Mouse (Mus musculus): ENCODE results near the gene Sdha. TPM values are rescaled to one million over a fixed set of nuclear protein-coding genes. Genes with fewer than 3 reads are reported as not detected.

Gene Sdha
- 100 to 1,000 TPM; 163 to 179 TPM for total RNA-seq (2021)

DNA sequence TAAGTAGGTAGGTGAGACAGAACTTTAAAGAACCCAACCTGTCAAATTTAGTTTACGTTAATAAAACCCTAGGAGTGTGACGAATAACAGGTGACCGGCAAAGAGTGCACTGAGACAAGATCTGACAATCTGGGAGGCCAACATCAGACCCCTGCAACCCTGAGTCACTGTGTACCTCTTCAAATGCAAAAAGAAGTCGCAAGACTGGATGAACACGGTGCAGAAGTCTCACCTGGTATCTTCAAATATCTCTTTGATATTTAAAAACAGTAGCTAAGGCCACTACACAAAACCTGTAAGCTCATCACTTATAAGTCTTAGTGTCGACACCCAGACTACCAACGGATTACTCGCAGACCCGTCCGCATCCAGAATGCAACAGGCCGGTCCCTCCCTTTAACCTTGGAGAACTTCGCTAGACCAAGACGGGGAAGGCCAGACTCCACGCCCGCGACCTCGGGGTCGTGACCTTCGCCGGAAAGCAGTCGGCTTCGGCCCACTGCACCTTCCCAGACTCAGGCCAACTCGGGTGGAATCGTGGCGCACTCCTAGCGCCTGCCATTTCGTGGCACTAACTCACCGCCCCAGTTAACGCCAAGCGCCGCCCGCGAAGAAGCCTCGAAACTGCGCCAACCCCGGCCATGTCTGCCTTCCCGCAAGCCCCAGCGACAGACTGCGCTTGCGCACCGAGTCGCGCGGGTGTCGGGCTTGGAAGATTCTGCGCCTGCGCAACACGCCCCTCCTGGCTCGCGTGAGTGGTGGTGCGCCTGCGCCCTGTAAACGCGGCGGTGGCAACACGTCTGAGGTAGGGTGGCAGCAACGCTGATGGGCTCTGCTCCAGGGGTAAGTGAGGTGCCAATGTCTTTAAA is at the start of gene Sdha, which contains the start of gene Ccdc127:
Gene Sdha, minus strand, starts transcription at position 715 of the 869 bp plus-strand sequence.
Gene Ccdc127, plus strand, starts transcription at position 744 of the 869 bp plus-strand sequence.
- peak; percentile 98 for DNase-seq
- intact Hi-C loops (cut with DNase I) = no loop called here

DNA sequence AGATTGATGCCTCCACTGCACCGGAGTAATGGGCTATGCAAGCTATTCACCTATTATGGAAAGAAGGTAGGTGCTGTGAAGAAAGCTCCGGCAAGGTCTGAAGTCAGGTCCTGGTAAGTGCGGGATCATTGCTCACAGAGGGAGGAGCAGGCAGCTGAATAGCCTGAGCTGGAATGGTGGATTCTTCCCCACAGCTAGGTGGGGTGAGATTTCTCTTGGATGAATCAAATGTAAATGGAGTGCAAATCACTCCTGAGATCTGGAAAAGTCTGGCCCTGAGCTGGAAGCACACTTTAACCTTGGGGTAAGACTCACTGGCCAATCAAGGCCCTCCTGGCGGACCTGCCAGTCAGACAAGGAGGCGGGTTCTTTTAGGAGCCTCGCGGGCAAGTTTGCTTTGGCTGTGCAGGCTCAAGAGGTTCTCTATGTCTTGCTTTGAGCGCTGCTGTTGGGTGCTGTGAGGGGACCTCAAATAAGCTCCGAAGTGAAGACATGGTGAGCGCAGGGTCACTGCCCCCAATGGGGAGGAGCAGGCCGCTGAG is 49.3 kb upstream of the Sdha start, which contains the start of gene Ftl1-ps1:
Gene Ftl1-ps1, plus strand, starts transcription at position 397 of the 542 bp plus-strand sequence.
- intact Hi-C loops (cut with DNase I) = no loop called here
- no peak for DNase-seq

DNA sequence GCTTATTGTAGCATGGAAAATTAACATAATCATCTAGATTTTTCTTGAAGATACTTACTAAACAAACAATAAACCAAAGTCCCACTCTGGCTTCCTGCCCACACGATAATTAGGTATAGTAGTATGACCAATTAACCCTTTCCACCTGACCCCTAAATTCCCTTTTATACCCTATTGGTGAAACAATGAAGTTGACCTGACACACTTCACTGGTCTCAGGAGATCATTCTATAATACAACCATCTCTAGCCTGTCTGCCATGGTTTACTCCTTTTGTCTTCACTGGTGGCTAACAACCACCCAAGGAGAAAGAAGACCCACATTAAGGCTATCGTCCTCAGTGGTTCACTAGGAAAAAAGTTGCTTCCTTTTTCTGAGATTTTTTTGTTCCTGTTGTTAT is 41.1 kb upstream of the Sdha start:
- DNase-seq = no peak
- intact Hi-C loops (cut with DNase I) = no loop called here

DNA sequence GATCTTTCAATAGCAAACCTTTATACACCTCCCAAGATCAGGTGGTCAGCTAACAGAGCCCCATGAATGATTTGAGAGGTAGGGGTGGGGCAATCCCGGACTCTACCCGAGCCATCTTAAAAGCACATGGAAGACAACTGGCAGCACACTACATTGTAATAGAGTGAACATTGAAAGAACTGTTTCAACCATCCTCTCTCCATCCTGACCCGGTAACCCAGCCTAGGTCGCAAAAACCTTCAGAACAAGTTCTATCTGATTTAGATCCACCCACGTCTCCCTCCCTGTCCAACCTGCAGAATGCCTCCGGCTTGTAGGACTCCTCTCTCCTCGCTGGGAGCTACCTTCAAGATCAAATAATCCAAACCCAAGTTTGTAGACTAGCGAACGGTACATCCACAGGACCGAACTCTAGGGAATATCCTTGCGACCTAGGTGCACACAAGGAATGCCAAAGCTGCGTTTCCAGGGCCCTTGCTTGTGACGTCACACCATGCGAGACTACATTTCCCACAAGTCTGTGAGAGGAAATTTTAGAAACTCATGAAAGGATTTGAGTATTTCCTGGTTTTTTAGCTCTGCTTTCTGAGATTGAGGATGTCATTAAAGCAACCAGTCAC is 40.4 kb upstream of the Sdha start, which contains the start of gene Zfp72:
Gene Zfp72, minus strand, starts transcription at position 466 of the 620 bp plus-strand sequence.
- intact Hi-C loops (cut with DNase I) = no loop called here
- peak; percentile 58 for DNase-seq

DNA sequence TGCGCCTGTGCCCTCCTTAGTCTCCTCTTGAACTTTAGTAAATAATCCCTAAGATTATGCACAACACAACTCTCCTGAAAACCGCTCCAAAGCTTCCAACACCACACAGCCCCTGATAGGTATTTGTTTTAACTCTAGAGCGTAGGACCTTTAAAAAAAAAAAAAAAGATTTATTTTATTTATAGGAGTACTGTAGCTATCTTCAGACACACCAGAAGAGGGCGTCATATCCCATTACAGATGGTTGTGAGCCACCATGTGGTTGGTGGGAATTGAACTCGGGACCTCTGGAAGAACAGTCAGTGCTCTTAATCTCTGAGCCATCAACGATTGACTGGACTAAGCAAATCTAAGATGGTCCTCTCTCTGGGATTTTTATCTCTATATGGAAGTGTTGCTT is 39.6 kb upstream of the Sdha start:
- intact Hi-C loops (cut with DNase I) = no loop called here
- DNase-seq = no peak

DNA sequence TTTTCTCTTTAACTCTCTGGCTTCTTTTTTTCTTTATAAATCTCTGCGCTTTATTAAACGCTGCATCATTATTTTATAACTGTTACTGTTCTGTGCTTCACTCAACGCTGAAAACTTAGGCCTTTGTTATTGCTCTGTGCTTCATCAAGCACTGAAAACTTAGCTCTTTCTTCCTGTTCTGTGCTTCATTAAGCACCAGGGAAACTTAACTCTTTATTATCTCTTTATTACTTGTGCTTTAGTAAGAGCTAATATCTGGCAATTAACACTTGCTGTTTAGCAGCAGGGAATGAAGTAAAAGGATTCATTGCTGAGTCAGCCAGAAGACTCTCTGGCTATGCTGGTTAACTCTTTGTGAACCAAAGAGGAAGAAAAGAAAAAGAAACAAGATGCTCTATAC is 32.2 kb upstream of the Sdha start:
- intact Hi-C loops (cut with DNase I) = no loop called here
- no peak for DNase-seq

DNA sequence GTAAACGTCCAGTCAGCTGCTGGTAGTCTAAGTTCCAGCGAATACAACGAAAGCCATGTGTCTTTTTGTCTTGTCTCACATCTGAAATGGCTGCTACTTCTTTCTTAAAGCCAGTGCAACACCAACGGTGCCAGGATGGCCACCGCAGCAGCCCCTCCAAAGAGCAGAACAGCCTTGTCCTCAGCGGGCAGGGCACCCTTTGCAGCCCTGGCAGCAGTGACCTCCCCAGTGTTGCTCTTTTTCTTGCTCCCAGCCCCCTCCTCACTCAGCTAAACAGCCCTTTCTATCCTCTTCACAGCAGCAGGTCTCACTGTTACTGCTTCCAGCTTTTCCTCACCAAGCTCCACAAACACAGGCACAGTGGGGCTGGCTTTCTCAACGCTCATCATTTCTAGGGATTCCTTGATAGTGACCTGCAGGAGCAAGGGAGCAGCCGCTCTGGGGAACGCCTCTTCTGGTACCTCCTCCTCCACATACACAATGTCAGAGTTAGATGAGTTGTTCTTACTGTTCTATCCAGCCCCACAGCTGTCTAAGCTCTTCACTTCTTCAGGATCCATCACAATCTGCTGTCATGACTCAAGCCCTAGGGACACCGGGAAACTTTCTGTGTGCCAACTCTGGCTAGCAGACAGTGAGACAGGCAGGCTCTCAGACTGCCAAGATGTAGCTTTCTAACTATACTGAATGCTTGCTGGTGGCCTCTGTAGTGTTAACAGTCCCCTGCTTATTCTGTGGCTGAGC is 31.6 kb upstream of the Sdha start:
- DNase-seq = peak; percentile 30
- intact Hi-C loops (cut with DNase I) = no loop called here

DNA sequence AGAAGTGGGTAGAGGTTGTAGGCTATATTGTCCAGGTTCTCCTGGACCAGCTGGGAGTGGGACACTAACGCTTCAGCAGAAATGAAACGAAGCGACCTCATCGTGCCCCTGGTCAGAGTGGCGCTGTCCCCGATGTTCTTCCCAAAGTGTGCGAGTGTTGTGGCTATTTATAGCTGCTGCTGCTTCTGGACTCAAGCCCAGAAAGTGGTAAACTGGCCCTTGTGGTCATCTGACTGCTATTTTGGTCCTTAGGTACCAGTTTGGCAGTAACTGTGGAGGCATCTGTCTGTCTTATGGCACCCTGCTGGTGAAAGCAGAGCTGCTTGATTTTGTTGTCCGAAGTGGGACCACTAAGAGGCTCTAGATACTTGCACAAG is 13.8 kb upstream of the Sdha start, which contains the start of gene Lrrc14b:
Gene Lrrc14b, minus strand, starts transcription at position 147 of the 377 bp plus-strand sequence.
- intact Hi-C loops (cut with DNase I) = no loop called here
- no peak for DNase-seq

DNA sequence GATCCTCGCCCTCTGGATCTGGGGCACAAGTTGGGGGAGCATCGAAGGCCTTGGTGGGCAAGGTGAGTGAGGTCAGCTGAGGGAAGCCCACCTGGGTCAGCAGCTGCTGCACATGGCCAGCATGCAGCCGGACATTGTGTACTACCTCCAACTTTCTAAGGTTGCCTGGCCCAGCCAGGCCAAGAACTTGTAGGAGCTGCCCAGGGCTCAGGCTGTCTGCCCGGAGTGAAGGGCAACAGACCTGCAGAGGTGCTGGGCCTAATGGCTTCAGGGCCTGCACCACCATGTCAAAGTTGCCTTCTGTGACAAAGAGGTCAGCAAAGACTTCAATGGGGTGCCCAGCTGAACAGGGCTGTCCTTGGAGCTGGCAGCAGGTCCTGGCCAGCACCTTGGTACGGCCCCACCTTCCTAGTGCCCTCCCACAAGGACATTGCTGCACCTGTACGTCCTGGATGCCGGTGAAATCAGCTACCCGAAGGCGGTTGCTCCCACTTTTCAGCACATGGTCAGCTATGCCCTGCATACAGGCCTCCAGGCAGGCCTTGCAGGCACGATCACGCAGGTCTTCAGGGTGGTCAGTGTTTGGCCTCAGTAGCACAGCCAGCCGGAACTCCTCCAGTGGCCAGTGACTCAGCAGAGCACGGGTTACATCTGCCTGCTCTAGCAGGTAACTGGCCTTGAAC is 13.2 kb upstream of the Sdha start:
- intact Hi-C loops (cut with DNase I) = no loop called here

DNA sequence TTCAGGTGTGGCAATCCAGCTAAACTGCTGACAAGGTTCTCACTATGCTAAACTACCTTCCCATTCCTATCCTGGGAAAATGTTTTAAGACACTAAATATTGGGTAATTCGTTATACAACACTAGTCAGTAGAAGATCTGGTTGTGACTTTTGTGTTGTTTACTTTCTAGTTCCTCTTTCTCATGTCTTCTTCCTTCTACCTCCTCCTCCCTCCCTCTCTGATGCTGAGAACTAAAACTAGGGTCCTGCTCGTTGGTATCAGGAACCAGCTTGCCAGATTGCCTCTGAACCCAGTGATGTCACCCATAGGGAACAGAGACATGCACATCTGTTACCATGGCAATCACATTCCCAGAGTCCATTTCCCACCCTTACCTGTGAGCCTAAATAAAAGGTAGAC is 12.1 kb upstream of the Sdha start:
- intact Hi-C loops (cut with DNase I) = no loop called here

More for the DNA sequence above, 13.2 kb upstream of the Sdha start:
- DNase-seq = no peak

DNA sequence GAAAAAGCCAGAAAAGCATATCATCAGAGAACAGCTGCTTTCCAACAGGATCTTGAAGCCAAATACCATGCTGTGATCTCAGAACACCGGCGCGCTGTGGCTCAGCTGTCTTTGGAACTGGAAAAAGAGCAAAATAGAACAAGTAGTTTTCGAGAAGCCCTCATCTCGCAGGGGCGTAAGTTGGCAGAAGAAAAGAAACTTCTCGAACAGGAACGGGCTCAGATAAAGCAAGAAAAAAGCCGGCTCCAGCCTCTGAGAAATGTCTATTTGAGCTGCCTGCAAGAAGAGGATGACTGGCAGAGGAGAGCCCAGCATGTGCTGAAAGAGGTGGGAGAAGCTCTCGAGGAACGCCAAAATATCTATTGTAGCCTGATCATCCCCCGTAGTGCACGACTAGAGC is 6.4 kb upstream of the Sdha start:
- intact Hi-C loops (cut with DNase I) = no loop called here
- no peak for DNase-seq

More for the DNA sequence above, 12.1 kb upstream of the Sdha start:
- no peak for DNase-seq

DNA sequence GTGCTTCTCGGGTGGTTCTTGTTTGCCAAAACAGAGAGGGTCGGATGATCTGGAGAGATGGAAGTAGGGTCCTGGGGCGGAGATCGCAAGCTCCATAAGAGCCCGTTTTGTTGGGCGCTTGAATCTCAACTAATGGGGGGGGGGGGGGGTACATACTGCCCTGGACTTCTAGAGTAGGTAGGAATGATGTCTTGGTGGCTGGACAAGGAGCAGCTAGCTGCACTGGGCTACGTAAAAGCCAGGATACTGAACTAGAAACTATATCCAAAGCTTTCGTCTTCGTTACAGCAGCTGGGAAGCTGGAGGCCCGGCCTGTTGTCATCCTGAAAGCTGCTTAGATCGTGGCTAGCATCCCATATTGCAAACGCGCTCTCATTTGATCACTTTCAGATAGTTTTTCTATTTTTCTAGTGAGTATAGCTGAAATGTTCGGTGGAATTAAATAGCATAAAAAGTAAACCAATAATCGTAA is 391 bp upstream of the Sdha start:
- intact Hi-C loops (cut with DNase I) = no loop called here
- peak; percentile 10 for DNase-seq

DNA sequence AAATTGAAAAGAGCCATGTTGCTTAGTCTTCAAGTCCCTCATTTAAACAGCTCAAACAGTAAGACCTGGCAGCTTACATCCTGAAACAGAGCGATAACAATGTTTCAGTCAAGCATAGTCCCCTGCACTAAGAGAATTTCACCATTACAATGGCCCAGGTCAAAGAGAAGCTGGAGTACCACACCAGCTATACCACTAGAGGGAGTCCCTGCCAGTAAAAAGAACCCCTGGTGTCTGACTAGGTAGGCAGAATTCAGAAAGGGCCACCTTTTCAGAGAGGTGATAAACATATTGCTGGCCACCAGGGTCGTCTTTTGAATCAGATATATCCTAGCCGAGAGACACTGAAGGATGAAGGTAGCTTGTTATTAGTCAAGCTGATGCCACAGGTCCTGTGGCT is 9.0 kb downstream of the Sdha start:
- intact Hi-C loops (cut with DNase I) = no loop called here
- peak; percentile 12 for DNase-seq

DNA sequence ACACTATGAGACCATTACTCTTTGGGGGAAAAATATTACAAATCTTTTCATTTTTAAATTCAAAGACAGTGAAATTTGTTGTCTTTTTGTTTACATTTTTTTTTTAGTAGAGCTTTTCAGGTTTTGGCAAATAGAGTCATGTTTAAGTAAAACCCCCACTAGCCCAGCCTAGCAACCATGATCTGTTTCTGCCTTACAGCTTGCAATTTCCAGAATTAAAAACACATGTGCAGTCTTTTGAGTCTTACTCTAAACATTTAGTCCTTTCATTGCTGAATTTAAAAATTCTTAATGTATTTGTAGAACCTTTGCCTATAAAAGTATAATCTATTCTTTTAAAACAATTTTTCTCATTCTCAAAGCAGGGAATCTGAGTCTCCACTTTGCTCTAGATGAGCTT is 20.8 kb downstream of the Sdha start:
- DNase-seq = no peak
- intact Hi-C loops (cut with DNase I) = no loop called here

DNA sequence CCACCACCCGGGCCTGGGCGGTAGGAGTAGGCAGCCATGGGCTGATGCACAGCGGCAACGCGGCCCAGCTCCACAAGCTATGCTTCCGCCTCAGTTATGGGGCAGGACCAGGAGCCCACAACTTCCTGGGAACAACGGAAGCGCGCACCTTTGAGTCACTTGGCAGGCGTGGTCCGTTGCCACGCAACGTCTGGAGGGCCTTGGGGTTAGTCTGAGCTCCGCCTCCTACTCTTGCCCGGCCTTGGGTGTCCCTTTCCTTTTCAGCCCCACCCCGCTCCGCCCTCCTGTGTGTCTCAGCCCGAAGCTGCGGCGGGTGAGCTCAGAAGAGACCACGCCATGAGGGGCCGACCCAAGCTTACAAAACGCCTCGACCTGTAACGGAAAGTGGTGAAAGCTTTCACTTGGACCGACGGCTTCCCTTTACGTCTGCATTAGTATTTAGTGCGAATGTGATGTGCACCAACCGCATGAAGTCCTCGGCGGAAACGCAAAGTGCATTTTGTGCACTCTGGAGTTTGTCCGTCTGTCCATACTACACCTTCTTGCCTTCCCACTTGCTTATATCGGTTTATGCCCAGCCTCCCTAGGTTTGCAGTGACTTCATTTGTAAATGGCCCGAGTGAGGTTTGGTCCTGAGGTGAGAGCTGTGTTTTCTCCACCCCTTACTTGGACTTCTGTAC is 32.8 kb downstream of the Sdha start, which contains the start of gene Pdcd6:
Gene Pdcd6, minus strand, starts transcription at position 411 of the 680 bp plus-strand sequence.
- intact Hi-C loops (cut with DNase I) = no loop called here
- peak; percentile 86 for DNase-seq

DNA sequence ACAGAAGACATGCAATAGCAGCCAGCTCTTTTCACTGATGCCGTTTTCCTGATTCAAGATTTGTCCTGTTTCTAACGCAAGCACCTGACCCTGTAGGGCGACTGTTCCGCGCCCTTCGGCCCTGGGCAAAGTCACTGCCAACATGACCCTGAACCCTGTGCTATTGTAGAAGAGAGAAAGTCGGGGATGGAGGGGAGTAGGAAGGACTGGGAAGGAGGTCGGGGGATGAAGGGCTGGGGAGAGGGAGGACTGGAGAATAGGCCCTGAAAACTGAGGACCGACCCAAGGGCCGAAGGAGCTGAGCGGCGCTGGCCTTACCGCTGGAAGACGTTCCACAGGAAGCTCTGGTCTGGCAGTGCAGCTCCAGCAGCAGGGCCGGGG is 33.3 kb downstream of the Sdha start:
- intact Hi-C loops (cut with DNase I) = no loop called here

DNA sequence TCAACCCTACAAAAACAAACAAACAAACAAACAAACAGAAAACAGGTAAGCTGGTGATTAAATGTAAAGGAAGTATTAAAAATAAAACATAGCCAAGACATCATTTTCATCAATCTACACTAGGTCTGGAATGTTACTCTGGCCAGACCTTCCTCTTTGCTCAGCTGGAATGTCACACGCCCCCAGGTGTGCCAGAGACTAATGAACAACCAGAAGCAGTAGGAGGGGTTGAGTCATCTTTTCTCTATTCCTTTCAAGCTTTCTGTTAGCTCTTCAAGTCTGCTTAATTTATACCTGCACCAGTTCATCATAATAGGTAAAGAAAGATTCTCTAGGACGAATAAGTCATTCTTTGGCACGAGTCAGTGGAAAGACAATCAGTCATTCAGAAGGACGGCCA is 33.7 kb downstream of the Sdha start:
- intact Hi-C loops (cut with DNase I) = no loop called here
- DNase-seq = no peak

More for the DNA sequence above, 33.3 kb downstream of the Sdha start:
- DNase-seq = no peak

DNA sequence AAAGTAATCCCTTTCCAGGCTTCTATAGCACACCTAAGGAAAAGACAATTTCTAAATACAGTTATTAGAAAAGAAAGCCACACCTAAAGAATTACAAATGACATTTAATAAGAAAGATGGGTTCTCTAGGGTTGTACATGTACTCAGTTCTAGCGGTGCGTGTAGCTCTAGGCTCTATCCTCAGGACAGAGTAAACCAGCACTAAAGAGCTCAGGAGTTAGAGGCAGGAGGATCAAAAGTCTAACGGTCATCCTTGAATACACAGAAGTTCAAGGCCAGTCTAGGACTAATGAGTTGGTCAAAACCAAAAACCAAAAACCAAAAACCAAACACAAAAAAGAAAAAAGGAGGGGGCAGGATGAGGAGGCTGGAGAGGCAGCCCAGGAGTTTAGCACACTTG is 35.5 kb downstream of the Sdha start:
- intact Hi-C loops (cut with DNase I) = no loop called here
- no peak for DNase-seq

DNA sequence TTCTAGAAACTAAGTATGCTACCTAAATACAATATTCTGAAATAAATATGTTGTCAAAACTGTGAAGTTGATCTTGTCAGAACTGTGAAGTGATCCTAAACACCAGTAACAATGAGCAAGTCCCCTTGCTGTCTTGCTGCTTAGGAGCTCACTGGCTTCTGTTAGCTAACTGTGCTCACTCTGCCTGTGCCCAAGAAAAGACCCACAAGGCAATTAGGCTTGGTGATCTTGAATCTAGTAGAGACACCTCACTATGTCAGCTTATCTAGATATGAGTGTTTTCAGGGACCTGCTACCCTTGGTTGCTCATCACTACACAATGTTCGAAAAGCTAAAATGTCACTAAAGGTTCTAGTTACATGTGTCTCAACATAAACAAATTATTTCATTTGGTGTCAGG is 44.3 kb downstream of the Sdha start:
- DNase-seq = no peak
- intact Hi-C loops (cut with DNase I) = loop anchor here (10.0 kb wide), 1 partner anchor 351 kb away; no protein-coding TSS in a partner anchor
